Mouse (Mus musculus) liver, adult (tissue): Measurements from ENCODE around the gene Marcksl1.

Experiments
- GATA4 ChIP-seq: IDR thresholded peaks from 2 replicates; pipeline ENCODE4 v1.6.1; 2014; ENCODE audit warnings: mild to moderate bottlenecking, low read length; ENCODE audit not compliant: insufficient replicate concordance

Gene Marcksl1

DNA sequence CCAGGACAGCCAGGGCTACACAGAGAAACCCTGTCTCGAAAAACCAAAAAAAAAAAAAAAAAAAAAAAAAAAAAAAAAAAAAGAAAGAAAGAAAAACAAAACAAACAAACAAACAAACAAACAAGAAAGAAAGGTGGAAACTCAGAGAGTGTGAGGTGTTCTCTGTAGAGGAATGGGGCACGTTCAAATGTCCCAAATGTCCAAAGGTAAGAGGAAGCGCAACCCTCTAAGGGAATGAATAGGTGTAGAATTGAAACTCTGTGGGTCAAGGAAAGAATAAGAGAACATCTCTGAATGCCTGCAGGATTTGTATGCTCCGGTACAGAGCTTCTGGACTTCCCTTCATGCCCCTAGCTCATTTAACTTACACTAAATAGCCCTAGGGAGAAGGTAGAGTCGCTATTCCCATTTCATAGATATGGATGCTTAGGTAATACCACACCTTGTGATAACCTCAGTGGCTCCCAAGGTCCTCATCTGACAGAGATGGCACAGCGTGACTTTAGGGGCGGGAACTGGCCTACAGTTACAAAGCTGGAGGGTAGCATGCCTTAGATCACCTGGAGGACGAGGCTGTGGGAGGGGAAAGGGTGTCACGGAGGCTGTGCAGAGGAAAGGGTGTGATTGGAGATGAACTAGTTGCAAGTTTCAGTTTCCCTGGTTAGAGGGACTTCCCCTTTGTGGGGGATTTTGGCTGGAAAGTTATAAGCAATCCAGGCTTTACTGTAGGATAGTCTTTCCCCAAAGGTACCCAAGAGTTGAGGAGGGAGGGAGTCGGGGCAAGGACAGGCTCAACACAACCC is 5.7 kb upstream of the Marcksl1 start:
- TF ChIP-seq GATA4 = no peak

DNA sequence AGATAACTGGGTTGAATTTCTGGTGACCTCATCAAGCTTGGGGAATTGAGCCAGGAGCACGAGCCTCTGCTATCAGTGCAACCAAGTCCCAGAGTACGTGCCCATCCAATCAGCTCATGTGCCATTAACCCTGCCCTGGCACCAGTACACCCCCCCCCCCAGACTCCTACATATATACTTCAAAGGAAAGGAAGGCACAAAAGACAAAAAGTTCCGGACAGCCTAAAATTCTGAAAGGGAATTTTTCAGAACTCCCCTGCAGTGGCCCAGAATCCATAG is 5.2 kb upstream of the Marcksl1 start:
- no peak for TF ChIP-seq GATA4

GRCm38 (mm10) chr4:129508834-129509600 is 4.4 kb upstream of the Marcksl1 start:
- no peak for TF ChIP-seq GATA4

- TF ChIP-seq GATA4 = no peak
Measured at GRCm38 (mm10) chr4:129509650-129510049, 3.7 kb upstream of the Marcksl1 start.

DNA sequence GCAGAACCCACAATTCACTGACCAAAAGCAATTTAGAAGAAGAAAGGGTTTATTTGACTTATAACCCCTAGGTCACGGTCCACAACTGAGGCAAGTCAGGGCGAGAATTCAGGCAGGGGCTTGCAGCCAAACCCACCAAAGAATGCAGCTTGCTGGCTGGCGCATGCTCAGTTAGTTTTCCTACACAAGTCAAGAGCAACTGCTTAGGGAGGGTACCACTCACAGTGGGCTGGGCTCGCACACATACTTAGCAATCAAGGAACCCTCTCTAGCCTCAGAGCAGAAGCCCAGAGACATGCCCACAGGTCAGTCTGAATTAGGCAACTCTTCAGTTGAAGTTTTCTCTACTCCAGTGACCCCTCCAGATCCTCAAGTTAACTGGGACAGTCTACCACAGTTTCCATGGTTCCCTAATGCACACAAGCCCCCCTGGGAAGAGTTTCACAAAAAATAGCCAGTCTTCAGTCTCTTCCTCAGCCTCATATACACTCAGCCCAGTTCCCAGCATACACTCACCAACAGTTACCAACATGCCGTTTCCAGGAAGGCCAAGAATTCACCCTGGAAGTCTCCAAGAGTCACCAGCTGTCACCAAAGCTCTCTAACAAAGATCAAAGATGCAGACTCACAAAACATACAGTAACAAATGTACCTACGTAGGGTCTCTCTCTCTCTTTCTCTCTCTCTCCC is 2.5 kb upstream of the Marcksl1 start:
- TF ChIP-seq GATA4 = no peak

- no peak for TF ChIP-seq GATA4
Measured at GRCm38 (mm10) chr4:129511413-129512096, 1.8 kb upstream of the Marcksl1 start.

DNA sequence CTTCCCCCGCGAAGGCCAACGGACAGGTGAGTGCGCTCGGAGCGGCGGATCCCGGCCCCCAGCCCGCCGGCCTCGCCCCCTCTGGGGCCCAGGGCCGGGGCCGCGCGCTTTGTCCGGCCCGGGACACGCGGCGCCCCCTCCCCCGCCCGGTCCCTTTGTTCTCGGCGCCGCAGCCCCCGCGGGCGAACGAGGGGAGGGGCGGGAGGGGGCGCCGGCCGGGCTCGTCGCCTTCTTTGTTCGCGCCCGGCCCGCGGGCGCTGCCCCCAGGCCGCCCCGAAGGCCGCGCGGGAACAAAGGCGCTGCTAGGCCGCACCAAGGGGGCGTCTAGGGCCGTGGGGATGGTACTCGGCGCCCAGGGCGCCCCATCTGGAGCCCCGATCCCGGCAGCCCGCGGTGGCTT is 510 bp downstream of the Marcksl1 start:
- TF ChIP-seq GATA4 = no peak

DNA sequence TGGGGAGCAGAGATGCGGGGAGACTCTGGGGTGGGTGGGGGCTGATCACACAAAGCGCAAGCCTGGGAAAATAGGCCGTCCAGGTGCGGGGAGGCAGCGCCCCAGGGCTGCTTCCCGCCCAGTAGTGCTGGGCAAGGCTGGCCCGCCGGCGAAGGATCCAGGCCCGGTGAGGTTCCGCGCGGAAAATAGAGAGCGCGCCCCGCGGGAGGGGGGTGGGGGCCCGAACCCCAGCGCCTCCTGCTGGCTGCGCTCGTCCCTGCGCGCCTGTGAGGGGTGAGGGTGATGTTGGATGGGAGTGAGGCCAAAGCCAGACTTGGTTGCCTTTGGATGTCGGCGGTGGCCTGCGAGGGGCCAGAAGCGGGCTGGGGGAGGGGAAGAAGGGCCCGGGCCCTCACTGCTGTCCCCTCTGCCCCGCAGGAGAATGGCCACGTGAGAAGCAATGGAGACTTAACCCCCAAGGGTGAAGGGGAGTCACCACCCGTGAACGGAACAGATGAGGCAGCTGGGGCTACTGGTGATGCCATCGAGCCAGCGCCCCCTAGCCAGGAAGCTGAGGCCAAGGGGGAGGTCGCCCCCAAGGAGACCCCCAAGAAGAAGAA is 1.0 kb downstream of the Marcksl1 start:
- no peak for TF ChIP-seq GATA4

DNA sequence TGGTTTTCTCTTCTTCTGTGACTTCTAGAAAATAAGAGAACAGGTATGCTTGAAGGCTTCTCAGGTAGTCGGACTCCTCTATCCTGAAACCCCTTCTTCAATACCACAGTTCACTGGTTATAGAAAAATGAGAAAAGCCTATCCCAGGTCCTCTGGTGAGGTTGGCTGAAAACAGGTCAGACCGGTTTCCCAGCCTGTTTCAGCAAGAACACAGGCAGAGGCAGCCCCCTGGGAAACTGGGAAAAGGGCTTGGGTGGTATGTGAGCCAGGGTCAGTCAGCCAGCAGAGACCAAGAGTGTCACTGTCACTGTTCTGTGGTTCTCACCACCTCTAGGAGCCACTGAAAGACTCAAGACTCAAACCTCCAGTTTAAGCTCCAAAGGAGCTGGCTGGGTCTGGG is 3.5 kb downstream of the Marcksl1 start:
- no peak for TF ChIP-seq GATA4

GRCm38 (mm10) chr4:129518519-129518918 is 5.1 kb downstream of the Marcksl1 start:
- no peak for TF ChIP-seq GATA4

- TF ChIP-seq GATA4 = no peak
Measured at GRCm38 (mm10) chr4:129525338-129525737, 12.0 kb downstream of the Marcksl1 start.

GRCm38 (mm10) chr4:129525889-129526288 is 12.5 kb downstream of the Marcksl1 start:
- TF ChIP-seq GATA4 = no peak

DNA sequence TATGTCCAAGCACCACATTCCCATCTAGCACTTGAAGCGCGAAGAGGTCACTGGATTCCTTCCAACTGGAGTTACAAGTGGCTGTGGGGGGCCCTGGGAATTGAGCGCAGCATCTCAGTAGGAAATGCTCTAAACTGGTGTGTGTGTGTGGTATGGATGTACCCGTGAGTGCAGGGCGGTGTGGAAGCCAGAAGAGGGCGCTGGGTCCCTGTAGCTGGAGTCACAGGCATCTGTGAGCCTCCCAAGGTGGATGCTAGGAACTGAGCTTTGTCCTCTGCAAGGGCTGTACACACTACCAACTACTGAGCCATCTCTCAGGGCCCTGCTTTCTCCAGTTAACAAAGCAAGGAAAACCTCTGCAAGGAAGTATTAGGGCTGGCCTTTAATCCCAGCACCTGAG is 26.6 kb downstream of the Marcksl1 start:
- TF ChIP-seq GATA4 = no peak

GRCm38 (mm10) chr4:129541868-129542591 is 28.6 kb downstream of the Marcksl1 start:
- TF ChIP-seq GATA4 = no peak

GRCm38 (mm10) chr4:129542592-129543141 is 29.3 kb downstream of the Marcksl1 start, which contains the start of gene Hdac1:
Gene Hdac1 (minus strand): TSS chr4:129542713.
- 0 out of 2 replicates have a peak, but pooled peaks have one; percentile 31 for TF ChIP-seq GATA4

DNA sequence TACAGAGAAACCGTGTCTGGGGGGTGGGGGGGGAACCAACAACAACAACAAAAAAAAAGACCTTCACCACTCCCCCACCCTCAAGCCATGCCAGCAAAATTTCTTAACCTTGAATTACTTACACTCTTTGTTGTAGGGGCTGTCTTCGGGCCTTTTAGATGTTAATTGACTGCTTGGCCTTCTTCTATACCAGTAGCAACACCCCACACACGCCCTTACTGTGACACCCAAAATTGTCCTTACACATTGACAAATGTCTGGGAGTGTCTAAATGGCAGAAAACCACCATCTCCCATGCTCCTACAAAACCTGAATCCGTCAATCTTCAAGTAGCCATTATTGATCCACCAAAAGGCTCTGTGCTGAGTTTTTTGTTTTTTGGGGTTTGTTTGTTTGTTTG is 30.7 kb downstream of the Marcksl1 start:
- no peak for TF ChIP-seq GATA4
